Mouse (Mus musculus): ENCODE data around the gene Cotl1. TPM values are rescaled to one million over a fixed set of nuclear protein-coding genes. Genes with fewer than 3 reads are reported as not detected.

The Cotl1 gene
- polyA plus RNA-seq, 1 experiment, result 606 TPM

GRCm38 (mm10) chr8:119873181-119873580, 32.8 kb upstream of the Cotl1 start:
- H3K4me1 ChIP-seq (ENCODE audit: control insufficient read depth, insufficient read depth, insufficient read length), result no peaks in the 10 kb centered on the region
- H3K36me3 ChIP-seq (ENCODE audit: control insufficient read depth, insufficient read depth, low read length), result peaks cover 36% of the 10 kb centered on the region
- TF ChIP-seq POLR2A (IDR thresholded peaks at IDR 0.05; ENCODE audit: low read depth, low read length) (no peak), CTCF (IDR thresholded peaks at IDR 0.05; ENCODE audit: extremely low read depth, insufficient read depth, insufficient read length, insufficient replicate concordance) (no peak)
- no peak overlapping the region for H3K27ac ChIP-seq (ENCODE audit: insufficient read depth, low read length)
- no peaks in the 10 kb centered on the region for H3K27me3 ChIP-seq (ENCODE audit: control insufficient read depth, insufficient read depth, low read length)
- WGBS, result 90% methylated on average over 1 of the region's 1 CpGs
- DNase-seq (ENCODE audit: low read depth in 1 of 2, low spot score in 2 of 2), result no peak
- H3K4me3 ChIP-seq (ENCODE audit: extremely low read depth, insufficient read depth, insufficient read length), result no peak overlapping the region

- H3K27ac ChIP-seq (ENCODE audit: insufficient read depth, low read length), result no peak overlapping the region
- 92% methylated on average over 20 of the region's 20 CpGs for WGBS
- DNase-seq (ENCODE audit: low read depth in 1 of 2, low spot score in 2 of 2), result no peak
- peaks cover 31% of the 10 kb centered on the region for H3K36me3 ChIP-seq (ENCODE audit: control insufficient read depth, insufficient read depth, low read length)
- no peaks in the 10 kb centered on the region for H3K27me3 ChIP-seq (ENCODE audit: control insufficient read depth, insufficient read depth, low read length)
- no peak overlapping the region for H3K4me3 ChIP-seq (ENCODE audit: extremely low read depth, insufficient read depth, insufficient read length)
- no peaks in the 10 kb centered on the region for H3K4me1 ChIP-seq (ENCODE audit: control insufficient read depth, insufficient read depth, insufficient read length)
- TF ChIP-seq CTCF (IDR thresholded peaks at IDR 0.05; ENCODE audit: extremely low read depth, insufficient read depth, insufficient read length, insufficient replicate concordance) (no peak), POLR2A (IDR thresholded peaks at IDR 0.05; ENCODE audit: low read depth, low read length) (no peak)
These were observed 29.3 kb upstream of the Cotl1 start for GRCm38 (mm10) chr8:119869616-119870015.

GRCm38 (mm10) chr8:119862749-119863148, 22.4 kb upstream of the Cotl1 start:
- no peak overlapping the region for H3K27ac ChIP-seq (ENCODE audit: insufficient read depth, low read length)
- TF ChIP-seq POLR2A (IDR thresholded peaks at IDR 0.05; ENCODE audit: low read depth, low read length) (no peak), CTCF (IDR thresholded peaks at IDR 0.05; ENCODE audit: extremely low read depth, insufficient read depth, insufficient read length, insufficient replicate concordance) (no peak)
- 44% methylated on average over 6 of the region's 6 CpGs for WGBS
- DNase-seq (ENCODE audit: low read depth in 1 of 2, low spot score in 2 of 2), result no peak
- peak overlapping the region; percentile 71 for H3K4me3 ChIP-seq (ENCODE audit: extremely low read depth, insufficient read depth, insufficient read length)
- H3K4me1 ChIP-seq (ENCODE audit: control insufficient read depth, insufficient read depth, insufficient read length), result no peaks in the 10 kb centered on the region; the same call in 1 of the 2 replicates
- no peaks in the 10 kb centered on the region for H3K27me3 ChIP-seq (ENCODE audit: control insufficient read depth, insufficient read depth, low read length)
- H3K36me3 ChIP-seq (ENCODE audit: control insufficient read depth, insufficient read depth, low read length), result no peaks in the 10 kb centered on the region; the same call in 1 of the 2 replicates

GRCm38 (mm10) chr8:119862390-119862734, 22.0 kb upstream of the Cotl1 start:
- no peak for DNase-seq (ENCODE audit: low read depth in 1 of 2, low spot score in 2 of 2)
- peak overlapping the region; percentile 71 for H3K4me3 ChIP-seq (ENCODE audit: extremely low read depth, insufficient read depth, insufficient read length)
- no peaks in the 10 kb centered on the region for H3K27me3 ChIP-seq (ENCODE audit: control insufficient read depth, insufficient read depth, low read length)
- WGBS, result 2% methylated on average over 19 of the region's 19 CpGs
- H3K36me3 ChIP-seq (ENCODE audit: control insufficient read depth, insufficient read depth, low read length), result no peaks in the 10 kb centered on the region; the same call in 1 of the 2 replicates
- H3K4me1 ChIP-seq (ENCODE audit: control insufficient read depth, insufficient read depth, insufficient read length), result no peaks in the 10 kb centered on the region; the same call in 1 of the 2 replicates
- H3K27ac ChIP-seq (ENCODE audit: insufficient read depth, low read length), result peak overlapping the region; percentile 38
- TF ChIP-seq CTCF (IDR thresholded peaks at IDR 0.05; ENCODE audit: extremely low read depth, insufficient read depth, insufficient read length, insufficient replicate concordance) (no peak), POLR2A (IDR thresholded peaks at IDR 0.05; ENCODE audit: low read depth, low read length) (no peak)

- H3K4me1 ChIP-seq (ENCODE audit: control insufficient read depth, insufficient read depth, insufficient read length), result no peaks in the 10 kb centered on the region; the same call in 1 of the 2 replicates
- no peaks in the 10 kb centered on the region; the same call in 1 of the 2 replicates for H3K36me3 ChIP-seq (ENCODE audit: control insufficient read depth, insufficient read depth, low read length)
- H3K27me3 ChIP-seq (ENCODE audit: control insufficient read depth, insufficient read depth, low read length), result no peaks in the 10 kb centered on the region
- H3K4me3 ChIP-seq (ENCODE audit: extremely low read depth, insufficient read depth, insufficient read length), result peak within 1 kb of the TSS; percentile 71
- peak; percentile 60 for TF ChIP-seq POLR2A (IDR thresholded peaks at IDR 0.05; ENCODE audit: low read depth, low read length)
- TF ChIP-seq CTCF (IDR thresholded peaks at IDR 0.05; ENCODE audit: extremely low read depth, insufficient read depth, insufficient read length, insufficient replicate concordance), result no peak
- WGBS, result 3% methylated on average over 35 of the region's 35 CpGs
- peak; percentile 79 to 98 for DNase-seq (ENCODE audit: low read depth in 1 of 2, low spot score in 2 of 2)
- peak within 1 kb of the TSS; percentile 38 for H3K27ac ChIP-seq (ENCODE audit: insufficient read depth, low read length)
These were observed 21.5 kb upstream of the Cotl1 start, which contains the start of gene Klhl36 for GRCm38 (mm10) chr8:119861706-119862389. Gene Klhl36 (plus strand): TSS chr8:119862266.

GRCm38 (mm10) chr8:119857767-119858166, 17.4 kb upstream of the Cotl1 start:
- Histone ChIP-seq H3K4me1 (ENCODE audit: control insufficient read depth, insufficient read depth, insufficient read length) (no peaks in the 10 kb centered on the region; the same call in 1 of the 2 replicates), H3K27ac (ENCODE audit: insufficient read depth, low read length) (no peak overlapping the region), H3K4me3 (ENCODE audit: extremely low read depth, insufficient read depth, insufficient read length) (no peak overlapping the region), H3K27me3 (ENCODE audit: control insufficient read depth, insufficient read depth, low read length) (no peaks in the 10 kb centered on the region), H3K36me3 (ENCODE audit: control insufficient read depth, insufficient read depth, low read length) (no peaks in the 10 kb centered on the region)
- no peak for TF ChIP-seq POLR2A (IDR thresholded peaks at IDR 0.05; ENCODE audit: low read depth, low read length)
- no peak for TF ChIP-seq CTCF (IDR thresholded peaks at IDR 0.05; ENCODE audit: extremely low read depth, insufficient read depth, insufficient read length, insufficient replicate concordance)
- no peak for DNase-seq (ENCODE audit: low read depth in 1 of 2, low spot score in 2 of 2)
- 33% methylated on average over 6 of the region's 6 CpGs for WGBS

- Histone ChIP-seq H3K27me3 (ENCODE audit: control insufficient read depth, insufficient read depth, low read length) (no peaks in the 10 kb centered on the region), H3K27ac (ENCODE audit: insufficient read depth, low read length) (no peak overlapping the region), H3K4me3 (ENCODE audit: extremely low read depth, insufficient read depth, insufficient read length) (no peak overlapping the region), H3K4me1 (ENCODE audit: control insufficient read depth, insufficient read depth, insufficient read length) (no peaks in the 10 kb centered on the region), H3K36me3 (ENCODE audit: control insufficient read depth, insufficient read depth, low read length) (no peaks in the 10 kb centered on the region)
- 80% methylated on average over 5 of the region's 5 CpGs for WGBS
- no peak for DNase-seq (ENCODE audit: low read depth in 1 of 2, low spot score in 2 of 2)
- TF ChIP-seq POLR2A (IDR thresholded peaks at IDR 0.05; ENCODE audit: low read depth, low read length), result no peak
- no peak for TF ChIP-seq CTCF (IDR thresholded peaks at IDR 0.05; ENCODE audit: extremely low read depth, insufficient read depth, insufficient read length, insufficient replicate concordance)
These were observed 15.3 kb upstream of the Cotl1 start for GRCm38 (mm10) chr8:119855656-119856055.
